Mouse (Mus musculus) E14TG2a.4 (cell line): ENCODE measurements at regions not wholly inside any gene's neighbourhood (a gene's known extent, or its start where the extent isn't known, plus 50 kb on each side); places are given as distances from the start of the nearest gene placed in this dataset.

Source experiments
- CTCF ChIP-seq: conservative IDR thresholded peaks from 2 replicates; pipeline ENCODE4 v1.5.1; 2014; ENCODE audit warnings: low read length
- NANOG ChIP-seq: IDR thresholded peaks from 2 replicates; pipeline ENCODE4 v1.6.1; 2014; ENCODE audit warnings: borderline replicate concordance, low read length, mixed read lengths
- POU5F1 ChIP-seq: IDR thresholded peaks from 2 replicates; pipeline ENCODE4 v1.6.1; 2014; ENCODE audit warnings: low read length, borderline replicate concordance

GRCm38 (mm10) chr3:35242349-35242748, 511.6 kb upstream of the Atp11b start:
- TF ChIP-seq POU5F1 (no peak), CTCF (no peak), NANOG (no peak)
